Mouse (Mus musculus) CH12.LX (cell line): ENCODE data around the gene Fbxw8. TPM values are rescaled to one million over a fixed set of nuclear protein-coding genes. Genes with fewer than 3 reads are reported as not detected.

ENCODE experiments used
- DNase-seq: peaks from one replicate; pipeline ENCODE4 v3.0.0-alpha.2; 2013; ENCODE audit errors: extremely low read depth
- H3K27ac ChIP-seq: 2 replicates; pipeline ENCODE4 v1.5.1; 2012; ENCODE audit warnings: low read depth, mild to moderate bottlenecking, control low read depth, moderate library complexity; ENCODE audit not compliant: insufficient read depth
- H3K27me3 ChIP-seq: replicated peaks from 2 replicates; pipeline ENCODE3; 2012; ENCODE audit warnings: inconsistent platforms
- H3K36me3 ChIP-seq, 2 experiments: replicated peaks in 1 of 2; 2 replicates each; pipeline versions ENCODE3 to v1.6.1; 2012; ENCODE audit warnings: inconsistent platforms in 1 of 2, low read length in 1 of 2, mild to moderate bottlenecking in 1 of 2, mixed read lengths in 1 of 2, moderate library complexity in 1 of 2; ENCODE audit not compliant: control insufficient read depth in 1 of 2, insufficient read depth in 1 of 2
- H3K4me1 ChIP-seq, 2 experiments: 2 replicates each; pipeline ENCODE4 v1.6.1; 2012; ENCODE audit warnings: inconsistent platforms in 1 of 2, moderate library complexity in 1 of 2; ENCODE audit not compliant: insufficient read depth in 2 of 2, control insufficient read depth in 1 of 2
- H3K4me2 ChIP-seq: 2 replicates; pipeline ENCODE4 v1.6.1; 2012; ENCODE audit warnings: low read depth, mild to moderate bottlenecking, control low read depth; ENCODE audit not compliant: poor library complexity, insufficient read depth, severe bottlenecking
- H3K4me3 ChIP-seq, 3 experiments: fragments of 150-350 bp in 1 of 3; sonication (generic) in 1 of 3; replicated peaks in 1 of 3; 2 replicates each; pipeline versions ENCODE3 to v1.5.1; 2011 to 2012; ENCODE audit warnings: low read depth in 2 of 3, low read length in 2 of 3, mild to moderate bottlenecking in 2 of 3, moderate library complexity in 2 of 3, control low read depth in 1 of 3, improper control_type of control experiment in 1 of 3, inconsistent platforms in 1 of 3, mixed read lengths in 1 of 3; ENCODE audit not compliant: poor library complexity in 1 of 3
- H3K79me2 ChIP-seq: replicated peaks from 2 replicates; pipeline ENCODE4 v1.6.1; 2012; ENCODE audit warnings: mild to moderate bottlenecking, moderate library complexity; ENCODE audit not compliant: control insufficient read depth, poor library complexity, insufficient read depth, severe bottlenecking; ENCODE audit errors: extremely low read depth
- H3K9ac ChIP-seq: 2 replicates; pipeline ENCODE4 v1.6.1; 2012; ENCODE audit warnings: low read depth, mild to moderate bottlenecking, control low read depth, moderate library complexity; ENCODE audit not compliant: insufficient read depth
- H3K9me3 ChIP-seq: replicated peaks from 2 replicates; pipeline ENCODE3; 2012; ENCODE audit warnings: low read length, inconsistent platforms, mixed read lengths
- BHLHE40 ChIP-seq: IDR thresholded peaks from 2 replicates; pipeline ENCODE4 v1.6.1; 2011; ENCODE audit warnings: mild to moderate bottlenecking, low read depth, low read length, improper control_type of control experiment
- CHD1 ChIP-seq: IDR thresholded peaks from 2 replicates; pipeline ENCODE4 v1.6.1; 2012; ENCODE audit warnings: low read depth, low read length, improper control_type of control experiment, inconsistent platforms
- CHD2 ChIP-seq: IDR thresholded peaks from 2 replicates; pipeline ENCODE4 v1.6.1; 2011; ENCODE audit warnings: low read length, improper control_type of control experiment
- E2F4 ChIP-seq: IDR thresholded peaks from 2 replicates; pipeline ENCODE4 v1.6.1; 2011; ENCODE audit warnings: low read depth, low read length, improper control_type of control experiment; ENCODE audit not compliant: insufficient replicate concordance
- ELF1 ChIP-seq: IDR thresholded peaks from 2 replicates; pipeline ENCODE4 v1.6.1; 2014; ENCODE audit warnings: low read depth, mild to moderate bottlenecking, inconsistent platforms, low read length, improper control_type of control experiment
- EP300 ChIP-seq: IDR thresholded peaks from 2 replicates; pipeline ENCODE4 v1.6.1; 2011; ENCODE audit warnings: low read length, improper control_type of control experiment
- ETS1 ChIP-seq: conservative IDR thresholded peaks from 2 replicates; pipeline ENCODE4 v1.6.1; 2012; ENCODE audit warnings: low read depth, mild to moderate bottlenecking, inconsistent platforms, low read length, improper control_type of control experiment, moderate library complexity
- IRF4 ChIP-seq: IDR thresholded peaks from 2 replicates; pipeline ENCODE4 v1.6.1; 2014; ENCODE audit warnings: low read depth, mild to moderate bottlenecking, inconsistent platforms, low read length, improper control_type of control experiment
- JUN ChIP-seq: IDR thresholded peaks from 2 replicates; pipeline ENCODE4 v1.6.1; 2011; ENCODE audit warnings: low read depth, mild to moderate bottlenecking, low read length, improper control_type of control experiment, moderate library complexity; ENCODE audit not compliant: insufficient read depth
- JUND ChIP-seq: conservative IDR thresholded peaks from 2 replicates; pipeline ENCODE4 v1.6.1; 2011; ENCODE audit warnings: low read depth, low read length, improper control_type of control experiment
- KAT2A ChIP-seq: IDR thresholded peaks from 2 replicates; pipeline ENCODE4 v1.6.1; 2012; ENCODE audit warnings: low read length, improper control_type of control experiment, inconsistent platforms; ENCODE audit not compliant: insufficient replicate concordance
- MAFK ChIP-seq: IDR thresholded peaks from 2 replicates; pipeline ENCODE4 v1.6.1; 2011; ENCODE audit warnings: low read length, improper control_type of control experiment; ENCODE audit not compliant: insufficient replicate concordance
- MAZ ChIP-seq: IDR thresholded peaks from 2 replicates; pipeline ENCODE4 v1.6.1; 2012; ENCODE audit warnings: low read depth, mild to moderate bottlenecking, inconsistent platforms, low read length, improper control_type of control experiment, moderate library complexity
- MEF2A ChIP-seq: IDR thresholded peaks from 2 replicates; pipeline ENCODE4 v1.6.1; 2014; ENCODE audit warnings: low read depth, mild to moderate bottlenecking, inconsistent platforms, low read length, improper control_type of control experiment, borderline replicate concordance
- MXI1 ChIP-seq: IDR thresholded peaks from 2 replicates; pipeline ENCODE4 v1.6.1; 2011; ENCODE audit warnings: mild to moderate bottlenecking, low read depth, low read length, improper control_type of control experiment
- MYC ChIP-seq: IDR thresholded peaks from 2 replicates; pipeline ENCODE4 v1.6.1; 2011; ENCODE audit warnings: low read depth, mild to moderate bottlenecking, improper control_type of control experiment, low read length
- NRF1 ChIP-seq: IDR thresholded peaks from 2 replicates; pipeline ENCODE4 v1.6.1; 2014; ENCODE audit warnings: low read depth, mild to moderate bottlenecking, inconsistent platforms, low read length, improper control_type of control experiment, moderate library complexity
- PAX5 ChIP-seq: IDR thresholded peaks from 2 replicates; pipeline ENCODE4 v1.6.1; 2012; ENCODE audit warnings: low read length, inconsistent platforms, mixed read lengths
- POLR2A ChIP-seq: IDR thresholded peaks from 2 replicates; pipeline ENCODE4 v1.6.1; 2011; ENCODE audit warnings: low read depth, mild to moderate bottlenecking, improper control_type of control experiment, low read length
- POLR2AphosphoS2 ChIP-seq: IDR thresholded peaks from 2 replicates; pipeline ENCODE4 v1.6.1; 2011; ENCODE audit warnings: low read depth, low read length, improper control_type of control experiment
- RAD21 ChIP-seq: IDR thresholded peaks from 2 replicates; pipeline ENCODE4 v1.6.1; 2011; ENCODE audit warnings: low read depth, mild to moderate bottlenecking, low read length, improper control_type of control experiment, moderate library complexity
- SMC3 ChIP-seq: IDR thresholded peaks from 2 replicates; pipeline ENCODE4 v1.6.1; 2011; ENCODE audit warnings: low read depth, low read length, improper control_type of control experiment
- TCF12 ChIP-seq: IDR thresholded peaks from 2 replicates; pipeline ENCODE4 v1.6.1; 2014; ENCODE audit warnings: low read depth, mild to moderate bottlenecking, inconsistent platforms, low read length, improper control_type of control experiment
- USF1 ChIP-seq: IDR thresholded peaks from 2 replicates; pipeline ENCODE4 v1.6.1; 2014; ENCODE audit warnings: low read depth, mild to moderate bottlenecking, inconsistent platforms, low read length, improper control_type of control experiment
- USF2 ChIP-seq: conservative IDR thresholded peaks from 2 replicates; pipeline ENCODE4 v1.6.1; 2011; ENCODE audit warnings: low read depth, low read length, improper control_type of control experiment
- ZMIZ1 ChIP-seq: IDR thresholded peaks from 2 replicates; pipeline ENCODE4 v1.6.1; 2012; ENCODE audit warnings: low read depth, mild to moderate bottlenecking, inconsistent platforms, low read length, improper control_type of control experiment
- ZNF384 ChIP-seq: IDR thresholded peaks from 2 replicates; pipeline ENCODE4 v1.6.1; 2012; ENCODE audit warnings: low read depth, low read length, improper control_type of control experiment, inconsistent platforms
- dilution Hi-C: fragments of 300-500 bp; cut with MboI; formaldehyde crosslinking; loops from 2 replicates; pipeline ENCODE4 v1.14.3; 2020; ENCODE audit warnings: low sequenced_read_pairs; ENCODE audit not compliant: extremely low pct_unique_long_range_greater_than_20kb, extremely low pct_ligation_motif_present
- in situ Hi-C: fragments of 300-500 bp; cut with MboI; formaldehyde crosslinking; loops from 3 replicates; pipeline ENCODE4 v1.14.3; 2019; ENCODE audit warnings: low sequenced_read_pairs, low pct_ligation_motif_present, low pct_unique_long_range_greater_than_20kb, mixed read lengths
- polyA plus RNA-seq: library from polyadenylated mRNA; unstranded; fragments of >175 nt; gene quantifications from 2 replicates; pipeline ENCODE4 v1.2.1, GENCODE M21; 2012; ENCODE audit warnings: low read depth; ENCODE audit not compliant: insufficient read length
- total RNA-seq, 2 experiments: library from RNA; depleted of rRNA; stranded (reverse); fragments of 300-350 nt in 1 of 2; fragments of >200 nt in 1 of 2; gene quantifications; 2 replicates each; pipeline ENCODE4 v1.2.3; 2012 to 2014

Gene Fbxw8
- total and polyA plus RNA-seq, 3 experiments: 41.7 to 50.9 (median 47.3) TPM

DNA sequence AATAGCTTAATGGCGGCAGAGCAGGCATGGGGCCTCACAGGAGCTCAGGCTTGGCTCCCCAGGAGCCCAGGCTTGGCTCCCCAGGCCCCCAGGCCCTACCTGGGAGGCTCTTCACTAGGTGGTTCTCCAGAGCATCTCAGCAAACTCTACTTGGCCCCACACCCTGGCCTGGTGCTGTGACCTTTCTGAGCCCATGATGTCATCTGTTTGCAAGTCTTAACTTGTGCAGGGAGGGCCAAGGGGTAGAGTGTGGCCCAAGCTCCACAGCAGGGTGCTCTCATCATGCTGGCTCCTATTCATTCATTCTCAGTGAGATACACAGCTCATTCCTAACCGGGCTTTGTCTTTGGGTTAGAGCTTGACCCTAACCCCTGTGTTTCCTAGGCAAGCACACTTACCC lies 34.6 kb downstream of the Fbxw8 start:
- peaks cover 14 to 28% of the 10 kb centered on the region in 2 experiments for H3K4me1 ChIP-seq
- no peak overlapping the region for H3K4me2 ChIP-seq
- dilution Hi-C loops (no loop called here), in situ Hi-C loops (no loop called here)
- no peaks in the 10 kb centered on the region for H3K27me3 ChIP-seq
- H3K27ac ChIP-seq: no peak overlapping the region
- no peak overlapping the region for H3K9ac ChIP-seq
- peaks cover 32 to 94% of the 10 kb centered on the region in 2 experiments for H3K36me3 ChIP-seq
- no peaks in the 10 kb centered on the region for H3K79me2 ChIP-seq
- H3K9me3 ChIP-seq: no peaks in the 10 kb centered on the region
- peak; percentile 22 for DNase-seq
- 0 out of 2 replicates have a peak, but pooled peaks have one; percentile 22 for TF ChIP-seq BHLHE40
- TF ChIP-seq JUND: peak; percentile 43; the same call in 1 of the 2 replicates
- TF ChIP-seq IRF4: peak; percentile 71; the same call in 1 of the 2 replicates
- TF ChIP-seq SMC3: no peak
- no peak for TF ChIP-seq POLR2AphosphoS2
- TF ChIP-seq CHD1: peak; percentile 99
- TF ChIP-seq NRF1: no peak
- 0 out of 2 replicates have a peak, but pooled peaks have one; percentile 27 for TF ChIP-seq MYC
- no peak for TF ChIP-seq POLR2A
- TF ChIP-seq PAX5: no peak
- TF ChIP-seq JUN: peak; percentile 87
- no peak for TF ChIP-seq CHD2
- TF ChIP-seq USF1: no peak
- no peak for TF ChIP-seq KAT2A
- TF ChIP-seq MAZ: peak; percentile 70; the same call in 1 of the 2 replicates
- no peak for TF ChIP-seq RAD21
- TF ChIP-seq MEF2A: peak; percentile 96
- TF ChIP-seq MAFK: no peak
- peak; percentile 48; the same call in 1 of the 2 replicates for TF ChIP-seq TCF12
- no peak for TF ChIP-seq E2F4
- TF ChIP-seq MXI1: no peak
- peak; percentile 60; the same call in 1 of the 2 replicates for TF ChIP-seq EP300
- TF ChIP-seq, all 38 proteins: peak for 10
- no peak overlapping the region for H3K4me3 ChIP-seq

DNA sequence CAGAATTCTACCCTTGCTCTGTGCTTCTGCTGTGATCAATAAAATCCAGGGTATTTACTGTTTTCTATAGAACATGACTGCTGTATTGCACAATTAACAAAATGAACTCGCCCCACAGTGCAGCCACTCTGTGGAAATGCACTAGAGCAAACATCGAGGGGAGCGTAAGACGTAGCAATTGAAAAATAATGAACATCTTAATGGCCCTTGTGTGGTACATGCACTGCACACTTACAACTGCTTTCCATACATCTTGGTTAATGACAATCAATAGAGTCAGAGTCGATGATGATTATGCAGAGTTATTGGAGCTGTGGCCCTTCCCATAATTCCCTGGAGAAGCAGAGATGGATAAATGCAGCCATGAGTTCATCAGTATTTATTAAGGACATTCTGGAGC lies 36.3 kb downstream of the Fbxw8 start:
- H3K4me1 ChIP-seq: peaks cover 14 to 28% of the 10 kb centered on the region in 2 experiments
- dilution Hi-C loops: no loop called here

More for the DNA sequence above, 36.3 kb downstream of the Fbxw8 start:
- Histone ChIP-seq H3K9ac (no peak overlapping the region), H3K36me3 (peaks cover 31 to 94% of the 10 kb centered on the region in 2 experiments), H3K27ac (no peak overlapping the region), H3K4me3 (no peak overlapping the region), H3K79me2 (no peaks in the 10 kb centered on the region), H3K27me3 (no peaks in the 10 kb centered on the region), H3K4me2 (no peak overlapping the region), H3K9me3 (no peaks in the 10 kb centered on the region)
- in situ Hi-C loops: no loop called here
- TF ChIP-seq ELF1 (no peak), PAX5 (no peak), USF2 (no peak), ZMIZ1 (no peak), KAT2A (no peak), ETS1 (no peak), NRF1 (no peak), CHD1 (no peak), MYC (no peak), MEF2A (no peak), ZNF384 (no peak), JUN (no peak), MAFK (no peak), POLR2AphosphoS2 (no peak)
- no peak for DNase-seq
